Mouse (Mus musculus): Measurements from ENCODE around the gene Ttll7.

Ttll7 gene

GRCm38 (mm10) chr3:146851966-146852891 lies at the start of gene Ttll7:
Gene Ttll7 (plus strand): TSS chr3:146852367.
- peak; percentile 64 to 80 for DNase-seq

GRCm38 (mm10) chr3:146812041-146812878 lies 39.9 kb upstream of the Ttll7 start:
- peak; percentile 60 to 81 for DNase-seq

GRCm38 (mm10) chr3:146812901-146813393 lies 39.2 kb upstream of the Ttll7 start, which contains the start of gene Prkacb:
Gene Prkacb (minus strand): TSS chr3:146812990.
- DNase-seq: peak; percentile 90 to 95

GRCm38 (mm10) chr3:146813624-146814023 lies 38.5 kb upstream of the Ttll7 start:
- DNase-seq: no peak

- DNase-seq: no peak
Observed at GRCm38 (mm10) chr3:146820718-146821117, 31.4 kb upstream of the Ttll7 start.

- DNase-seq: peak; percentile 20 to 25
Observed at GRCm38 (mm10) chr3:146842766-146843165, 9.4 kb upstream of the Ttll7 start.

GRCm38 (mm10) chr3:146843470-146843869 lies 8.7 kb upstream of the Ttll7 start:
- DNase-seq: no peak

GRCm38 (mm10) chr3:146846237-146846636 lies 5.9 kb upstream of the Ttll7 start:
- no peak for DNase-seq

GRCm38 (mm10) chr3:146848112-146848511 lies 4.1 kb upstream of the Ttll7 start:
- no peak for DNase-seq

- no peak for DNase-seq
Observed at GRCm38 (mm10) chr3:146849360-146849759, 2.8 kb upstream of the Ttll7 start.

- no peak for DNase-seq
Observed at GRCm38 (mm10) chr3:146854473-146855087, 2.4 kb downstream of the Ttll7 start.

- DNase-seq: no peak
Observed at GRCm38 (mm10) chr3:146857373-146857772, 5.2 kb downstream of the Ttll7 start.

GRCm38 (mm10) chr3:146860308-146860707 lies 8.1 kb downstream of the Ttll7 start:
- DNase-seq: no peak

- DNase-seq: peak in 1 of 2 experiments; percentile 5
Observed at GRCm38 (mm10) chr3:146866563-146866962, 14.4 kb downstream of the Ttll7 start.

GRCm38 (mm10) chr3:146871954-146872353 lies 19.8 kb downstream of the Ttll7 start:
- DNase-seq: no peak

GRCm38 (mm10) chr3:146875929-146876328 lies 23.8 kb downstream of the Ttll7 start:
- no peak for DNase-seq

GRCm38 (mm10) chr3:146893931-146894330 lies 41.8 kb downstream of the Ttll7 start:
- DNase-seq: no peak

- DNase-seq: no peak
Observed at GRCm38 (mm10) chr3:146896581-146896980, 44.4 kb downstream of the Ttll7 start.

GRCm38 (mm10) chr3:146900094-146900493 lies 47.9 kb downstream of the Ttll7 start:
- DNase-seq: peak in 1 of 2 experiments; percentile 32

- DNase-seq: no peak
Observed at GRCm38 (mm10) chr3:146901729-146902128, 49.6 kb downstream of the Ttll7 start.

- no peak for DNase-seq
Observed at GRCm38 (mm10) chr3:146905606-146906005, 53.4 kb downstream of the Ttll7 start.

- no peak for DNase-seq
Observed at GRCm38 (mm10) chr3:146908922-146909321, 56.8 kb downstream of the Ttll7 start.

- DNase-seq: no peak
Observed at GRCm38 (mm10) chr3:146913107-146913506, 60.9 kb downstream of the Ttll7 start.

All from kidney, postnatal 36 days (tissue).